Mouse (Mus musculus) MEL (cell line): ENCODE data around the gene Capn12.

Experiments used
- CTCF ChIP-seq, 3 experiments: IDR thresholded peaks in 2 of 3; conservative IDR thresholded peaks in 1 of 3; 2 replicates each; pipeline ENCODE4 v1.5.1; 2011 to 2012; ENCODE audit warnings: low read length in 3 of 3, low read depth in 2 of 3, mild to moderate bottlenecking in 2 of 3, improper control_type of control experiment in 1 of 3, inconsistent platforms in 1 of 3, mixed read lengths in 1 of 3, moderate library complexity in 1 of 3; ENCODE audit not compliant: control insufficient read depth in 1 of 3, insufficient read depth in 1 of 3, poor library complexity in 1 of 3, severe bottlenecking in 1 of 3
- POLR2A ChIP-seq, 2 experiments: IDR thresholded peaks; 2 replicates each; pipeline ENCODE4 v1.6.1; 2011 to 2012; ENCODE audit warnings: low read length in 2 of 2, mild to moderate bottlenecking in 2 of 2, control low read depth in 1 of 2, improper control_type of control experiment in 1 of 2, low read depth in 1 of 2, moderate library complexity in 1 of 2; ENCODE audit not compliant: control insufficient read depth in 1 of 2, insufficient read depth in 1 of 2, poor library complexity in 1 of 2
- SIN3A ChIP-seq: IDR thresholded peaks from 2 replicates; pipeline ENCODE4 v1.6.1; 2012; ENCODE audit warnings: low read length, improper control_type of control experiment, inconsistent platforms

GRCm38 (mm10) chr7:28870901-28871664 is 10.1 kb upstream of the Capn12 start:
- TF ChIP-seq CTCF (IDR thresholded peaks at IDR 0.05 in 2 of 3, conservative IDR thresholded peaks at IDR 0.05 in 1 of 3; ENCODE audit: control insufficient read depth in 1 of 3, insufficient read depth in 1 of 3, low read depth in 2 of 3, low read length in 3 of 3, poor library complexity in 1 of 3, severe bottlenecking in 1 of 3) = no peak
- TF ChIP-seq POLR2A (IDR thresholded peaks at IDR 0.05; ENCODE audit: control insufficient read depth in 1 of 2, insufficient read depth in 1 of 2, low read depth in 1 of 2, low read length in 2 of 2, poor library complexity in 1 of 2) = peak in 1 of 2 experiments; percentile 22; a peak in 1 of 4 replicates
- TF ChIP-seq SIN3A = peak; percentile 89
